Mouse (Mus musculus): ENCODE measurements around the gene Cep78.

Gene Cep78

GRCm38 (mm10) chr19:15910488-15910887 lies 74.3 kb downstream of the Cep78 start:
- DNase-seq (ENCODE audit: low read depth) = no peak

DNA sequence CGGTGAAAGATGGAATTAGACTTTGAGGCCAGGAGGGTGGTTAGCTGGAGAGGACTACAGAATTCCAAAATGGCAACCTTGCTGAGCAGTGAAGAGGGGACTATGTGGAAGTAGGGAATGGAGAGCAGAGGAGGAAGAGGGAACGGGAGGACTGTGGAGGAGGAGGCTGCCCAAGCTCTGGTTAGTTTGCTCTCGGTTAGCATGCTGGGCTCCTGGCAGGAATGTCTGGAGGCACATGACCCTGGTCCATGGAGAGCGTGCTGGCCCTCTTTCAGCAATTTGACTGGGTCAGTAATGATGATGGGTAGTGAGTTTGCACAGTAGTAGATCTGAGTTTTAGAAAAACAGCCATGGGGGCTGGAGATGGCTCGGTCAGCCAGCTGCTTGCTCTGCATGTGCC lies 76.8 kb downstream of the Cep78 start:
- DNase-seq (ENCODE audit: low read depth) = no peak
